Mouse (Mus musculus): ENCODE data around the gene Ero1l.

GRCm38 (mm10) chr14:45319237-45319610, 653 bp upstream of the Ero1l start:
- TF ChIP-seq GATA1 (IDR thresholded peaks at IDR 0.05; ENCODE audit: low read length) (peak; percentile 82), TAL1 (IDR thresholded peaks at IDR 0.05; ENCODE audit: low read length) (peak; percentile 54)
